ENCODE assay signal across 23 mouse cellular contexts in the genomic region with DNA sequence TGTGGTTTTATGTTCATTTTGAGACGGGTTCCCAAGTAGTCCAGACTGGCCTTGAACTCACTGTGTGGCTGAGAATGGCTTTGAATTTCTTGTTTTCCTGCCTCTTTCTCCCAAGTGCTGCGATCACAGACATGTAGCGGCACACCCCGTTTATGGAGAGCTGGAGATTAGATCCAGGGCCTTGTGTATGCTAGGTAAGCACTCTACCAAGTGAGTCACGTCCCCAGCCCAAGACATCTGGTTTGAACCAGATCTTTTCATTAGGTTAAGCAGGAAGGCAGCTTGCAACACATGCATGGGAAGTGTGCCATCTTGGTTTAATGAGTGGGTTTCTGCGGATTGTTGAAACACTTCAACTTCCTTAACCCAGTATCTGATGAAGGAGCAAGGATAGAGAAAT.
DNase-seq lines count a peak whose midpoint lies in the region; ATAC-seq and TF ChIP-seq lines count a peak whose summit lies in the region.
"Had no signal": no experiment of that assay in that cellular context is flagged by ENCODE, and none has a peak within 500 bp of the region (broad histone marks: within the 10 kb centered on the region; RNA-seq: fewer than 3 reads in every experiment).

No protein-coding gene starts in this region.

- no peaks in the 10 kb centered on the region for H3K36me3 ChIP-seq in stomach, postnatal 0 days (ENCODE audit: control insufficient read depth, insufficient read depth, low read length)
- H3K36me3 ChIP-seq: embryonic facial prominence, embryonic 13.5 days; embryonic facial prominence, embryonic 15.5 days; forebrain, embryonic 10.5 days; forebrain, embryonic 12.5 days; forebrain, embryonic 15.5 days had no signal

- H3K9ac ChIP-seq in stomach, postnatal 0 days (ENCODE audit: low read length): no peak overlapping the region
- H3K9ac ChIP-seq: embryonic facial prominence, embryonic 13.5 days; embryonic facial prominence, embryonic 15.5 days; forebrain, embryonic 12.5 days; forebrain, embryonic 15.5 days had no signal

- DNase-seq in 3T3-L1 (ENCODE audit: low read depth, low spot score) (peak; percentile 22), R1 (ENCODE audit: low read depth, low spot score) (peak; percentile 61)
- no peak for DNase-seq in stomach, postnatal 0 days (ENCODE audit: low spot score)
- DNase-seq in left cerebral cortex, postnatal 25 days (ENCODE audit: low spot score in 2 of 2): no peak
- DNase-seq: adrenal gland, adult 8-10 months; adrenal gland, postnatal 14 days; adrenal gland, postnatal 36 days; B cell, adult 2 months; cerebellum, adult 11 months; cerebellum, adult 18-20 months; cerebellum, adult 8-10 months; cerebellum, adult 9-11 months; cerebellum, postnatal 14 days; cerebellum, postnatal 36 days; embryo, embryonic 11 days had no signal

- H3K9me3 ChIP-seq in stomach, postnatal 0 days (ENCODE audit: control insufficient read depth, low read length): no peaks in the 10 kb centered on the region
- H3K9me3 ChIP-seq: embryonic facial prominence, embryonic 13.5 days; embryonic facial prominence, embryonic 15.5 days; forebrain, embryonic 10.5 days; forebrain, embryonic 12.5 days; forebrain, embryonic 15.5 days had no signal

- ATAC-seq in stomach, postnatal 0 days (ENCODE audit: low FRiP score, low TSS enrichment): peak; percentile 82
- ATAC-seq in CD4-positive, CD25-positive, alpha-beta regulatory T cell, adult 4 months: no peak
- ATAC-seq: activated CD4-positive, CD25-positive, alpha-beta regulatory T cell, adult 4 months; forebrain, embryonic 15.5 days had no signal

- no peaks in the 10 kb centered on the region for H3K4me1 ChIP-seq in stomach, postnatal 0 days (replicated peaks; ENCODE audit: control insufficient read depth, insufficient read depth)
- H3K4me1 ChIP-seq: embryonic facial prominence, embryonic 13.5 days; embryonic facial prominence, embryonic 15.5 days; forebrain, embryonic 10.5 days; forebrain, embryonic 12.5 days; forebrain, embryonic 15.5 days had no signal

- no peaks in the 10 kb centered on the region for H3K27me3 ChIP-seq in stomach, postnatal 0 days (ENCODE audit: control insufficient read depth, insufficient read depth, low read length)
- H3K27me3 ChIP-seq: embryonic facial prominence, embryonic 13.5 days; embryonic facial prominence, embryonic 15.5 days; forebrain, embryonic 12.5 days; forebrain, embryonic 15.5 days had no signal

- 63% methylated on average over 6 of the region's 6 CpGs for WGBS in stomach, postnatal 0 days

- no peak overlapping the region for H3K27ac ChIP-seq in stomach, postnatal 0 days (replicated peaks)
- H3K27ac ChIP-seq: embryonic facial prominence, embryonic 13.5 days; embryonic facial prominence, embryonic 15.5 days; forebrain, embryonic 10.5 days; forebrain, embryonic 12.5 days; forebrain, embryonic 15.5 days had no signal

- intact Hi-C loops in left cerebral cortex, postnatal 25 days (cut with DNase I): no loop called here

- no peak overlapping the region for H3K4me2 ChIP-seq in stomach, postnatal 0 days (replicated peaks; ENCODE audit: low read depth)
- H3K4me2 ChIP-seq: embryonic facial prominence, embryonic 13.5 days; embryonic facial prominence, embryonic 15.5 days; forebrain, embryonic 12.5 days; forebrain, embryonic 15.5 days had no signal

- no peak for TF ChIP-seq EP300 in stomach, postnatal 0 days (optimal IDR thresholded peaks at IDR 0.05)

- no peak overlapping the region for H3K4me3 ChIP-seq in stomach, postnatal 0 days (ENCODE audit: low read depth, low read length)
- H3K4me3 ChIP-seq: embryonic facial prominence, embryonic 13.5 days; embryonic facial prominence, embryonic 15.5 days; erythroblast, embryonic 14.5 days; forebrain, embryonic 10.5 days; forebrain, embryonic 12.5 days; forebrain, embryonic 15.5 days had no signal

- no peak for TF ChIP-seq CTCF in stomach, postnatal 0 days (IDR thresholded peaks at IDR 0.05; ENCODE audit: low read depth)

Comparison
In these comparisons a context has a peak if more than half of its experiments do, and no peak if none do; other contexts are left out.
1. DNase-seq: peak in 3T3-L1 (single experiment) and R1 (single experiment); none in stomach, postnatal 0 days (single experiment) and left cerebral cortex, postnatal 25 days (0 of 2).